Comparison of ENCODE assay signal across 16 mouse cellular contexts in the genomic region with DNA sequence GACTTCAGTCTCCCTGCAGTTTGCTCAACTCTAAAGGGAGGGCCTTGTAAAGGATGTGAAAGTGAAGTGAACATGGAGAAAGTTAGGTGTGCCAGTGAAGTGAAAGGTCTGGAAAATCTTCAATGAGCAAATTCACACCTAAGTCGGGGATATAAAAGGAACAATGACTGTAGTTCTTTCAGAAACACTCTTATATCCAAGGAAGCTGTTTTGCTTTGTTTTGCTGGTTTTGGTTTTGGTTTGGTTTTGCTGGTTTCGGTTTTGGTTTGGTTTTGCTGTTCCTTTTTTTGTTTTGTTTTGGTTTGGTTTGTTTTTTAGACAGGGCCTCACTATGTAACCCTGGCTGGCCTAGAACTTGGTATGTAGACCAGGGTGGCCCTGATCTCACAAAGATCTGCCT.
DNase-seq lines count a peak whose midpoint lies in the region; ATAC-seq and TF ChIP-seq lines count a peak whose summit lies in the region.
"Had no signal": no experiment of that assay in that cellular context is flagged by ENCODE, and none has a peak within 500 bp of the region (broad histone marks: within the 10 kb centered on the region; RNA-seq: fewer than 3 reads in every experiment).

No protein-coding gene starts in this region.

- TF ChIP-seq POLR2A in bone marrow, adult 2 months (IDR thresholded peaks at IDR 0.05; ENCODE audit: borderline replicate concordance, control insufficient read depth, low read depth, low read length): no peak

- intact Hi-C loops in left cerebral cortex, adult 2 months (cut with DNase I): loop anchor here (2.0 to 5.0 kb wide), 5 partner anchors 173 to 709 kb away; partner anchors contain the start of gene Atg10
- intact Hi-C loops in left cerebral cortex, postnatal 10 days (cut with DNase I): loop anchor here (2.0 to 10.0 kb wide), 2 partner anchors 173 to 261 kb away; no protein-coding TSS in a partner anchor

- no peak for ATAC-seq in liver, postnatal 0 days

- 12% methylated on average over 2 of the region's 2 CpGs for whole genome bisulfite sequencing in bone marrow, adult 2 months
- 60% methylated on average over 2 of the region's 2 CpGs for WGBS in liver, postnatal 0 days (ENCODE audit: insufficient replicate concordance)

- no peak overlapping the region for H3K9ac ChIP-seq in liver, postnatal 0 days (replicated peaks)
- H3K9ac ChIP-seq: forebrain, postnatal 0 days; heart, embryonic 13.5 days had no signal

- H3K4me2 ChIP-seq in liver, postnatal 0 days (ENCODE audit: low read depth, low read length): peak overlapping the region; percentile 47
- H3K4me2 ChIP-seq: heart, embryonic 13.5 days had no signal

- no peaks in the 10 kb centered on the region; the same call in 1 of the 2 replicates for H3K4me1 ChIP-seq in bone marrow, adult 2 months (ENCODE audit: control insufficient read depth, insufficient read depth, low read length)
- no peaks in the 10 kb centered on the region for H3K4me1 ChIP-seq in liver, postnatal 0 days (ENCODE audit: insufficient read depth)

- 0 out of 2 replicates have a peak overlapping the region, but pooled peaks have one; percentile 19 for H3K27ac ChIP-seq in bone marrow, adult 2 months (ENCODE audit: control insufficient read depth, insufficient read depth, low read depth, low read length, poor library complexity)
- H3K27ac ChIP-seq in liver, postnatal 0 days (ENCODE audit: low read depth): peak overlapping the region; percentile 34; the same call in 1 of the 2 replicates
- no peak overlapping the region for H3K27ac ChIP-seq in left cerebral cortex, adult 2 months
- H3K27ac ChIP-seq: heart, embryonic 13.5 days had no signal

- H3K9me3 ChIP-seq in liver, postnatal 0 days (ENCODE audit: low read length): no peaks in the 10 kb centered on the region
- H3K9me3 ChIP-seq: G1E; heart, embryonic 13.5 days had no signal

- TF ChIP-seq EP300 in liver, postnatal 0 days (IDR thresholded peaks at IDR 0.05; ENCODE audit: low read depth): no peak

- no peak for TF ChIP-seq CTCF in bone marrow, adult 2 months (IDR thresholded peaks at IDR 0.05; ENCODE audit: control insufficient read depth, insufficient read depth, low read length)
- no peak for TF ChIP-seq CTCF in liver, postnatal 0 days (IDR thresholded peaks at IDR 0.05; ENCODE audit: low read depth)
- TF ChIP-seq CTCF in left cerebral cortex, adult 2 months (IDR thresholded peaks at IDR 0.05): no peak

- peak; percentile 18 for DNase-seq in 3T3-L1 (ENCODE audit: low read depth, low spot score)
- DNase-seq in A20 (ENCODE audit: low read depth, low spot score): peak; percentile 90
- no peak for DNase-seq in liver, postnatal 0 days
- DNase-seq in left cerebral cortex, adult 2 months (ENCODE audit: extremely low spot score in 1 of 2, low spot score in 2 of 2): no peak
- no peak for DNase-seq in left cerebral cortex, postnatal 10 days (ENCODE audit: extremely low spot score in 1 of 2, low spot score in 2 of 2)
- DNase-seq in heart, adult 9 months (ENCODE audit: low spot score in 2 of 2): no peak
- DNase-seq: cerebellum, adult 8-10 months; embryo, embryonic 11 days; forebrain, postnatal 0 days; gastrocnemius, postnatal 25 days; kidney, postnatal 10 days; right cerebral cortex, adult 18-20 months; thymus, adult 18-20 months had no signal

- H3K36me3 ChIP-seq in liver, postnatal 0 days (replicated peaks; ENCODE audit: insufficient read depth, low read length): no peaks in the 10 kb centered on the region
- H3K36me3 ChIP-seq: heart, embryonic 13.5 days had no signal

- no peak overlapping the region for H3K4me3 ChIP-seq in bone marrow, adult 2 months (replicated peaks; ENCODE audit: control insufficient read depth, low read depth, low read length)
- no peak overlapping the region for H3K4me3 ChIP-seq in liver, postnatal 0 days (ENCODE audit: low read depth, low read length)
- no peak overlapping the region for H3K4me3 ChIP-seq in left cerebral cortex, adult 2 months
- H3K4me3 ChIP-seq: heart, embryonic 13.5 days had no signal

- no peaks in the 10 kb centered on the region for H3K27me3 ChIP-seq in liver, postnatal 0 days (ENCODE audit: insufficient read depth, low read length)
- H3K27me3 ChIP-seq: heart, embryonic 13.5 days had no signal

Comparison
In these comparisons a context has a peak if more than half of its experiments do, and no peak if none do; other contexts are left out.
1. DNase-seq: peak in 3T3-L1 (single experiment) and A20 (single experiment); none in liver, postnatal 0 days (single experiment), left cerebral cortex, adult 2 months (0 of 2), left cerebral cortex, postnatal 10 days (0 of 2) and heart, adult 9 months (0 of 2).